Mouse (Mus musculus) c-Kit-positive CD71-negative TER-119-negative erythroid progenitor cells, embryonic 14.5 days (primary cell): ENCODE results near the gene Cacfd1.

ENCODE experiments used
- DNase-seq: peaks from one replicate; pipeline ENCODE4 v3.0.0-alpha.2; 2013; ENCODE audit warnings: low read depth

Cacfd1 gene

DNA sequence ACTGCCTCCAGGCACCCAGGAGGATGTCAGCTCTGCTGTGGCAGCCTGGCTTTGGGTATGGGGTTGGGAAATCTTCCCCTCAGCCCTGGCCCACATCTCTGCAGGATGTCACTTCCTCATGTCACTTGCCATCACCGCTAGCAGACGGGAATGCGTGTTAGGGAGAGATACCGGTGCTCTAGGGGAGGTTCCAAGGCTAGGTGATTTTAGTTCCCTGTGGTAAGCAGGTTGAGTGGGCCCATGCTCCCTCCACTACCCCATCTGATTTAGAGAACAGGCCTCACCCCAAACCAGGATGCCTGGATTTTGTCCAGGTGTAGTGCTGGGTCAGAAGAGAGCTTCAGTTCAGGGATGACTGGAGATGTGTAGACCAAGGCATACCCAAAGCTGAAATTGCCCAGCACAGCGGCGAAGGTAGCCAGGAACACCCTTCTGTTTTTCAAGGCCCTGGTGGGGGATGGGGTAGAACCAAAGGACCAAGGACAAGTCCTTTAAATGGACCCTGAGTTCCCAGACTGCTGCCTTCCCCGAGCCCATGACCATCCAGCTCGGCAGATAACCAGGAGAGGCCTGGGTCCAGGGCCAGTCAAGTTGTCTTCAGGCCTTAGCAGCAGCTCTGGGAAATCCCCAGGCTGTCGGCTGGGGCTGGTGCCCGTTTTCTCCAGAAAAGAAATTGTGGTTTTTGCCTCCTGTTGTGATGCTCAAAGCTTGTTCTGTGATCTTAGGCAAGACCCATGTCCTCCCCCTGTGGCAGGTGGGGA, 17.3 kb downstream of the Cacfd1 start:
- no peak for DNase-seq

DNA sequence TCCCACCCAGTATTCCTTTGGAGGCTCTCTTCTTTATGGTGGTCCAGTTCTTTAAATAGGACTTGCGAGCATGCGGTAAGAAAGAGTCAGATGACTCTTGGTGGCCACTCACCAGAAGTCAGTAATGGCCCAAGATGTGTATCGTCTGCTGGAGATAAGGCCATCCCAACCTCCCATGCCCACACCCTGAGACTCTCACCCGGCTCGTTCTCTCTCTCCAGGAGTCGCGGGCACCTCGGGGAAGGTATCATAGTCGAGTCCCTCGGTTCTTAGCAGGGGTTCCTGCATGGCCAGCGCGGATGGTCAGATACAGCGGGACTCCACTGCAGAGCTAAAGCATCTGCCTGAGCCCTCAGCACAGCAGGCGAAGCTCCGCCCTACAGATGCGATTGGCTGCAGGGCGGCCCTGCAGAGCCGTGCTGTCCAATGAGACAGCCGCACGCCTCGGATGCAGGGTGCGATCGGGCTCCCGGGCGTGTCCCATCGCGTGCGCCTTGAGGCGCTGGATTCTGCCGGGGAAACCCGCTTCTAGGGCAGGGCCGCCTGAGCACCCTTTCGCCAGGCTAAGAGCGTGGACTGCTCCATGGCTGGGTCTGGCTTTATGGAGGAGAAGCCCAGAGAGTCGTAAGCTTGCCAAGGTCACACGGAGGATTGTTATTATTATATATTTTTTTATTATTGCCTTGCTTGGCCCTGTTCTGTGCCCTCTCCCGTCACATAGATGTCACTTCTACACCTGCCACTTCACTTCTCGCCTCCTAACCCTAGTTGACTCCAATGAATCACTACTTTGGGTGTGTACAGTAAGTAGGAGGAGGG, 18.1 kb downstream of the Cacfd1 start, which contains the start of gene Slc2a6:
Gene Slc2a6 (minus strand): TSS at position 381 of the 819 bp plus-strand sequence.
- DNase-seq: peak; percentile 66

DNA sequence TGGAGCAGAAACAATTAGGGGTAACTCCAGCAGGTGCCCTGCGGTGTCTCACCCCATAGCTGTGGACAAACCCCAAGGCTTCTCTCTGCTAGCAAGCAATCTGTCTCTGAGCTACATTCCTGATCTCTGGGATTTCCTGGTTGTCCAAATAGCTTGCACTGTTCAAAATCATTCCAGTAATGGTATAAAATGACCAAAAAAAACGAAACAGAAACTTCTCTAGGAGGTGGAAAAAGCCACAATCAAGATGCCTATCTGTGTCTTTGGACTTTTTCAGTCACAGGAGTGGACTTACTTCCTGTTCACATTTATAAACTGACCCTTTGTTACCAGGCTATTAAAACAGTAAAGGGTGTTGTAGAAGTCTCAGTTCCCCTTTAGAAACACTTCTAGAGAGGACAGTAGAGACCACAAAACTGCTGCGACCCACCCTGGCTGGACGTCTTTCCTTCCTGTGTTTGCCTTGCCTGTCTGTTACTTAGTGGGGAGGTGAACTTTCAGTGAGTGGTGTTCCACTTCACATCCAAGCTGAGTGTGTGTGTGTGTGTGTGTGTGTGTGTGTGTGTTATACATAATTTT, 18.8 kb downstream of the Cacfd1 start:
- DNase-seq: no peak

DNA sequence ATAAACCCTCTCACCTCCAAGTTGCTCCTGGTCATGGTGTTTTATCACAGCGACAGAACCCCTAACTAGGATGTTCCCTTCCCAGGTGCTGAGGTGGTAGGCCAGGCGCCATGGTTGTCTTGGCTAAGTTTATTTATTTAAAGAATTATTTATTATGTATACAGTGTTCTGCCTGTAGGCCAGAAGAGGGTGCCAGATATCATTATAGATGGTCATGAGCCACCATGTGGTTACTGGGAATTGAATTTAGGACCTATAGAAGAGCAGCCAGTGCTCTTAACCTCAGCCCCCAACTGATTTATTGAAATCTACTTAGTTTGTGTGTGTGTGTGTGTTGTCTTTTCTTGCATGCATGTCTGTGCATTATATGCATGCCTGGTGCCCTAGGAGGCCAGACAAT, 22.6 kb downstream of the Cacfd1 start:
- DNase-seq: no peak

GRCm38 (mm10) chr2:27036003-27036402, 26.3 kb downstream of the Cacfd1 start:
- no peak for DNase-seq

- DNase-seq: no peak
Measured at GRCm38 (mm10) chr2:27037008-27037407, 27.3 kb downstream of the Cacfd1 start.

DNA sequence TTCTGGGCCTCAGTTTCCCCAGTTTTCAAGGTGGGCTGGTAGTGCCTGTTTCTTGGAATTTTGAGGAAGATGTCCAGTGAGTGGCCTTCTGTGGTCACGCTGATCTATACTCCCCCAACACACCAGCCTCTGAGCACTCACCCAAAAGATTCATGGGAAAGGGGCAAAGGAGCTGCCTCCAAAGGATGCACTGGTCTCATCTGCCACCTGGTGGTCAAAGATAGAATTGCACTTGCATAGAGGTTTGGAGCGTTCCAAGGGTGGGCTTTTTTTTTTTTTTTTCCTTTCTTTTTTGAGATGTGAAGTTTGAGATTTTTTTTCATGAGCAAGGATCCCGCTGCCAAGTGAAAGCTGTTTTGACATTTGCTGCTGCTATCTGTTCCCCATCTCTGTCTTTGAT, 28.9 kb downstream of the Cacfd1 start:
- DNase-seq: peak; percentile 67

- DNase-seq: no peak
Measured at GRCm38 (mm10) chr2:27039286-27039685, 29.6 kb downstream of the Cacfd1 start.

GRCm38 (mm10) chr2:27042131-27042844, 32.6 kb downstream of the Cacfd1 start:
- no peak for DNase-seq

DNA sequence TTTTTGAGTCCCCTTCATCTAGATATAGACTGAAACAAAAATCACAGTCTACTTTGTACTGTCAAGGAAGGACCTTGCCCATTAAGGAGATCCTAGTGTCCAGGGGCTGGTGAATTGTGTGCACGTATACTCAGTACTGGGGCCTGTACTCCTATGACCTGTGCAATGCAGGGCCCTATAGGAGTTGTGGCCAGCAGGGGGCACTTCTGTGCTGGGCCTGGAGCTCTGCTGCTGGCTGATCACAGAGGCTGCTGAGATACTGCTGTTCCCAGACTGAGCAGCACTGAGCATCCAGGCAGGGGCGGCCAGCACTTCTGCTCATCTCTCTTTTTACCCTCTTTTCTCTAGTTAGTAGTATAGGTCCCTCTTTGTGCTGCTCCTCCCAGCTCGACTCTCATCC, 33.7 kb downstream of the Cacfd1 start:
- no peak for DNase-seq

DNA sequence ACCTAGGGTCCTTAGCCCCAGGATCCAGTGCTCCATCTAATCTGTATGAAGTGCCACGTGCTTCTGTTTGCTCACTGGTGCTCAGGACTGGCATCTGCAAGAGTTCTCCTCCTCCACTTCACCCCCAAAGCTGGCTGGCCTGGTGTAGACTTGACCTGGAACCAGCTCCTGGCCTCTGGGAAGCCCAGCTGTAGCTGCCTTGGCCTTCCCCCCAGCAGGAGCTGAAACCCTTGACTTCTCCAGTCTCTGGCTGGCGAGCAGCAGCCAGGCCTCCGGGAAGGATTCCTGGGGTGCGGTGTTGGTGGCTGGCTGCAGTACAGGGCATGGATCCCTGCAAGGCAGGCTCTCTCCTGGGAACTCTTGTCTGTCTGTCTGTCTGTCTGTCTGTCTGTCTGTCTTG, 34.4 kb downstream of the Cacfd1 start:
- DNase-seq: no peak

GRCm38 (mm10) chr2:27044641-27045040, 34.9 kb downstream of the Cacfd1 start:
- no peak for DNase-seq

DNA sequence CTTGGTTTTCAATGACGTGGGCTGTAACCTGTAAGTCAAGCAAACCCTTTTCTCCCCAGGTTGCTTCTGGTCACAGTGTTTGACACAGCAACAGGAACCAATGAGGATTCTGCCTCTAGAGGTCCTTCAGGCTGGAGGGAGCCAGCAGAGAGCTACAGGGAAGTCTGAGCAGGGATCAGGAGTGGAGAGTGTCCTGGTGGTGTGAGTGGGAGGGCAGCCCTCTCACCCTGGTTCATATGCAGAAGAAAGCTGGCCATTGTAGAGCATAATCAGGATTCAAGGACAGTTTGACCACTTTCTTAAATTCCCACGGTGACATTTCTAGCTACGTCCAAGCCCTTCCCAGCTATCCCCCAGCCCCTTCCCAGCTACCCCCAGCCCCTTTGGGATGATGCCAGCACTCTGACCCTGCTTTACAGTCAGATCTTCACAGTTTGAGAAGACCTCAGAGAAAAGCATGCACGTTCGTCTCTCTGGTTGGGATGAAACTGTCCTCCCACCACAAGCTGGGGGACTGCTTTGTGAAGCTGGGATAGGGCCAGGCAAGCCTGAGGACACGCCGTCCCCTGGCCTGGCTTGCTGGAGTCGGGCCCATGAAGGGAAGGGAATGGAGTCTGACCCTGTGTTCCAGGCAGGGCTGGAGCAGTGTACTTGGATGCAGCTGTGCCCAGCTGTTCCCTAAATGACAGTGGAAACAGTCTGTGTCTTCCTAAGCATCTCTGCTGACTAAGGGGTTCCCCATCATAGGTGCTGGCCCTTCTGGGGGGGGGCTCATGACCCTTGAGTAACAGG, 36.4 kb downstream of the Cacfd1 start:
- no peak for DNase-seq

DNA sequence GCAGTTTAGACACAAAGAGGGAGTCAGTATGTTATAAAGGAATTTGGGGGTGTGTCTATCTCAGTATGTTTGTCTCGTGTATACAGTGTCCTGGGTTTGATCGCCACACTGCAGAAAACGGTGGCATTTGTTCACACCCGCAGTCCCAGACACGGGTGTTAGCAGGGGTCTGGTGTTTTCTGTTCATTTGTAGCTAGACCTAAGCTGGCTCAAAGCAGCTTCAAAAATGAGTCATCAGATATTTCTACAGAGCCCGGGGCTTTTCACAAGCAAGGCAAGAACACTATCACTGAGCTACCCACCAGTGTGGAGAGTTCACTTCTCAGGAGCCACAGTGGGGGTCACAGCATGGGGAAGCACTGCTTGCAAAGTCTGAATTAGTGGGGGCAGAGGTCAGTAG, 39.7 kb downstream of the Cacfd1 start:
- no peak for DNase-seq

- DNase-seq: no peak
Measured at GRCm38 (mm10) chr2:27058251-27058650, 48.5 kb downstream of the Cacfd1 start.

- DNase-seq: no peak
Measured at GRCm38 (mm10) chr2:27058751-27059150, 49.0 kb downstream of the Cacfd1 start.

DNA sequence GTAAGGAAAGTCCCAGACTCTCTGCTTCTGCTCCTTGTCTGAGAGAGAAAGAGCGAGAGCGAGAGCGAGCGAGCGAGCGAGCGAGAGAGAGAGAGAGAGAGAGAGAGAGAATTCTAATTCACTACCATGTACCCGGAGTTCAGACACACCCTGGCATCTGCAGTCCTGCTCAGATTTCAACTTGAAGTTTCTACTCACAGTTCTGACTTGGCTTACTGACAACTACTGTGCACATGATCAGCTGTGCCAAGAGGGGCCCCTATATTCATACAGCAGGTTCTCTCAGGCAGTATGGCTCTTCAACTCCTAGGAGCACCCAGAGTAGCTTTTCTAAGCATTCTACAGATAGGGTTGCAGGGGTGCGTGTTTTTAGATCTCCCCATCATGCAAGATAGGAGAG, 49.5 kb downstream of the Cacfd1 start:
- no peak for DNase-seq

DNA sequence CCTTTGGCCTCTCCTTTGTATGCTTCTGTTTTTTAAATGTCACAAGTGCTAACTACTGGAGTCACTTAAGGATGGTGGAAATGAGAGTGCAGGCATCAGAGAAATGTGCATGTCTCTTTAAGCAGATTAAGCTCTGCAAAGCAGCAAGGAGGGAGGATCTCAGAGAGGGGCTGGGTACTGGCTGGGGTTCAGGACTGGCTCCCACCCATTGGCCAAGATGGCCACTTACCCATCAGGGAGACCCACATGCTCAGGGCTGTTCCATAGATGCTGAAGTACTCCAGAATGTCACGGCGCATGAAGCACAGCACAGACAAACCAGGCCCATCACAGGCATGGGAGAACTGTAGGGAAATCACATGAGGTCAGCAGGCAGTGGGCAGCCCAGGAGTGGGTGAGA, 57.4 kb downstream of the Cacfd1 start:
- no peak for DNase-seq

DNA sequence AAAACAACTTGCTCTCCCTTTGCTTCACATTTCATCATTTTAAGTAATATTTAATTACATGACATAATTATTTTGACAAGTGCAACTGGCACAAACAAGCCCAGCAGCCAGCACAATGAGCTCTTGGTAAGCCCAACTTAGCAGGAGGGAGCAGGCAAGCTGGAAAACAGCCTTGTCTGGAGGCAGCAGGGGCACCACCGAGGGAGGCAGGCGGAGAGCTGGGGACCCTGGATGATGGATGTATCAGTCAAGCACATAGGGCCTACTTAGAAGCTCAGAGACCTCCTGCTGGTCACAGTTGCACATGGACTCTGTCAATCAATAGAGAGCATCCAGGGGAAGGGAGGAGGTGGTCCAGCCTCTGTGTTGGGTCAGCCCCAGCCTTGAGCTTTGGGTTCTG, 58.3 kb downstream of the Cacfd1 start:
- no peak for DNase-seq

GRCm38 (mm10) chr2:27069646-27070045, 59.9 kb downstream of the Cacfd1 start:
- DNase-seq: no peak

- no peak for DNase-seq
Measured at GRCm38 (mm10) chr2:27070247-27070813, 60.6 kb downstream of the Cacfd1 start.
